Comparison of ENCODE assay signal across 11 mouse cellular contexts in genomic region chr5:113985737-113986136, GRCm38 (mm10). TPM values are rescaled to one million over a fixed set of nuclear protein-coding genes. Genes with fewer than 3 reads are reported as not detected.
DNase-seq lines count a peak whose midpoint lies in the region; ATAC-seq and TF ChIP-seq lines count a peak whose summit lies in the region.
"Had no signal": no experiment of that assay in that cellular context is flagged by ENCODE, and none has a peak within 500 bp of the region (broad histone marks: within the 10 kb centered on the region; RNA-seq: fewer than 3 reads in every experiment).

No protein-coding gene starts in this region.

- H3K36me3 ChIP-seq in kidney, embryonic 15.5 days = peaks cover 31% of the 10 kb centered on the region
- peaks cover 35% of the 10 kb centered on the region for H3K36me3 ChIP-seq in embryonic facial prominence, embryonic 12.5 days
- peaks cover 2% of the 10 kb centered on the region; the same call in 1 of the 2 replicates for H3K36me3 ChIP-seq in liver, embryonic 14.5 days (replicated peaks; ENCODE audit: control insufficient read depth, insufficient read depth, low read depth)

- no peak overlapping the region for H3K4me2 ChIP-seq in kidney, embryonic 15.5 days
- no peak overlapping the region for H3K4me2 ChIP-seq in embryonic facial prominence, embryonic 12.5 days (replicated peaks)
- peak overlapping the region; percentile 91 for H3K4me2 ChIP-seq in liver, embryonic 14.5 days (ENCODE audit: low read depth)
- H3K4me2 ChIP-seq: neural tube, embryonic 12.5 days had no signal

- no peaks in the 10 kb centered on the region for H3K27me3 ChIP-seq in kidney, embryonic 15.5 days
- no peaks in the 10 kb centered on the region for H3K27me3 ChIP-seq in embryonic facial prominence, embryonic 12.5 days
- no peaks in the 10 kb centered on the region for H3K27me3 ChIP-seq in liver, embryonic 14.5 days (ENCODE audit: control insufficient read depth, insufficient read depth, low read length)
- H3K27me3 ChIP-seq: neural tube, embryonic 12.5 days had no signal

- no peaks in the 10 kb centered on the region for H3K9me3 ChIP-seq in kidney, embryonic 15.5 days (replicated peaks)
- no peaks in the 10 kb centered on the region for H3K9me3 ChIP-seq in embryonic facial prominence, embryonic 12.5 days
- H3K9me3 ChIP-seq in liver, embryonic 14.5 days (ENCODE audit: control insufficient read depth, low read length) = no peaks in the 10 kb centered on the region
- H3K9me3 ChIP-seq: neural tube, embryonic 12.5 days had no signal

- peak overlapping the region; percentile 88 for H3K27ac ChIP-seq in kidney, embryonic 15.5 days
- 0 out of 2 replicates have a peak overlapping the region, but pooled peaks have one; percentile 30 for H3K27ac ChIP-seq in embryonic facial prominence, embryonic 12.5 days
- H3K27ac ChIP-seq in liver, embryonic 14.5 days = peak overlapping the region; percentile 96
- H3K27ac ChIP-seq: neural tube, embryonic 12.5 days had no signal

- TF ChIP-seq CTCF in liver, embryonic 14.5 days (IDR thresholded peaks at IDR 0.05; ENCODE audit: low read depth) = no peak

- H3K4me3 ChIP-seq in kidney, embryonic 15.5 days (replicated peaks) = no peak overlapping the region
- no peak overlapping the region for H3K4me3 ChIP-seq in embryonic facial prominence, embryonic 12.5 days
- H3K4me3 ChIP-seq in liver, embryonic 14.5 days (ENCODE audit: insufficient read depth in 1 of 2, low read depth in 2 of 2, low read length in 2 of 2) = peak overlapping the region; percentile 2 to 41; a peak in 2 of 4 replicates
- H3K4me3 ChIP-seq: neural tube, embryonic 12.5 days had no signal

- peaks cover 55% of the 10 kb centered on the region for H3K4me1 ChIP-seq in kidney, embryonic 15.5 days
- H3K4me1 ChIP-seq in embryonic facial prominence, embryonic 12.5 days = peaks cover 20% of the 10 kb centered on the region
- peaks cover 83 to 84% of the 10 kb centered on the region in 2 experiments for H3K4me1 ChIP-seq in liver, embryonic 14.5 days (replicated peaks; ENCODE audit: control insufficient read depth in 2 of 2, insufficient read depth in 2 of 2, low read length in 1 of 2)

- H3K9ac ChIP-seq in kidney, embryonic 15.5 days = no peak overlapping the region
- H3K9ac ChIP-seq in embryonic facial prominence, embryonic 12.5 days = no peak overlapping the region
- H3K9ac ChIP-seq in liver, embryonic 14.5 days (replicated peaks) = peak overlapping the region; percentile 63
- H3K9ac ChIP-seq: neural tube, embryonic 12.5 days had no signal

- WGBS in kidney, embryonic 15.5 days = 42% methylated on average over 2 of the region's 2 CpGs
- whole genome bisulfite sequencing in embryonic facial prominence, embryonic 12.5 days = 56% methylated on average over 2 of the region's 2 CpGs
- 54% methylated on average over 2 of the region's 2 CpGs for WGBS in liver, embryonic 14.5 days (ENCODE audit: insufficient replicate concordance)

- no peak for DNase-seq in kidney, postnatal 4 days
- DNase-seq in MN1 (ENCODE audit: low spot score) = peak; percentile 33
- no peak for DNase-seq in liver, embryonic 14.5 days (ENCODE audit: low read depth in 3 of 3, low spot score in 3 of 3)
- DNase-seq in right cerebral cortex, adult 18-20 months = no peak
- DNase-seq in thymus, postnatal 4 days = no peak
- no peak for DNase-seq in layer of hippocampus, adult 8-10 months (ENCODE audit: low spot score in 2 of 2)

- TF ChIP-seq EP300 in liver, embryonic 14.5 days (IDR thresholded peaks at IDR 0.05; ENCODE audit: low read depth) = no peak

- no peak for ATAC-seq in kidney, embryonic 15.5 days (replicated peaks; ENCODE audit: low FRiP score)
- ATAC-seq in embryonic facial prominence, embryonic 12.5 days (ENCODE audit: insufficient number of reproducible peaks, insufficient read depth, low FRiP score, low TSS enrichment) = no peak
- ATAC-seq in liver, embryonic 14.5 days (ENCODE audit: insufficient read depth) = no peak

RNA-seq across cellular contexts. Expression of gene Ssh1, which starts 8.0 kb away (rescaled TPM):
- polyA plus RNA-seq in kidney, embryonic 15.5 days (2015; fragmentation: Nextera tagmentation; extraction: Ambion mirVana) = 14.7 and 18.3 TPM in 2 replicates
- polyA plus RNA-seq in embryonic facial prominence, embryonic 12.5 days (2016; fragmentation: Nextera tagmentation; extraction: Ambion mirVana) = 18.1 and 20.4 TPM in 2 replicates
- polyA plus RNA-seq in liver, embryonic 14.5 days (2012; rRNA removed) = 4.8 and 4.9 TPM in 2 replicates
- polyA plus RNA-seq in liver, embryonic 14.5 days (2014; fragmentation: Nextera tagmentation; extraction: Ambion mirVana) = 6.7 TPM in 2 replicates
- total RNA-seq in layer of hippocampus, adult 8-10 months (2022) = 10 to 100 TPM; 27.9 to 32.3 (median 29.3) TPM

RNA-seq across cellular contexts. Expression of gene Dao, which starts 17.8 kb away (rescaled TPM):
- polyA plus RNA-seq in kidney, embryonic 15.5 days (2015; fragmentation: Nextera tagmentation; extraction: Ambion mirVana) = 14.2 and 14.9 TPM in 2 replicates
- not detected in 2 replicates for polyA plus RNA-seq in embryonic facial prominence, embryonic 12.5 days (2016; fragmentation: Nextera tagmentation; extraction: Ambion mirVana)
- polyA plus RNA-seq in liver, embryonic 14.5 days (2012; rRNA removed) = not detected in 2 replicates
- polyA plus RNA-seq in liver, embryonic 14.5 days (2014; fragmentation: Nextera tagmentation; extraction: Ambion mirVana) = not detected in 2 replicates
- total RNA-seq in layer of hippocampus, adult 8-10 months (2022) = under 1 TPM in 1 of 4 experiments, not detected in 3; 0.31 TPM
- total RNA-seq: layer of hippocampus, postnatal 25 days had no signal
- polyA plus RNA-seq: heart, embryonic 14.5 days; neural tube, embryonic 12.5 days had no signal

Comparison
In these comparisons a context has a peak if more than half of its experiments do, and no peak if none do; other contexts are left out.
1. H3K27ac ChIP-seq: peak in every context shown above with its lines; median percentile 96 in liver, embryonic 14.5 days; 88 in kidney, embryonic 15.5 days; 30 in embryonic facial prominence, embryonic 12.5 days.
2. H3K4me3 ChIP-seq: peak in liver, embryonic 14.5 days (2 of 2); none in kidney, embryonic 15.5 days (single experiment) and embryonic facial prominence, embryonic 12.5 days (single experiment).
3. RNA of gene Dao, which starts 17.8 kb away (polyA plus RNA-seq): 14.2 to 14.9 TPM in kidney, embryonic 15.5 days; not detected in liver, embryonic 14.5 days and not detected in embryonic facial prominence, embryonic 12.5 days; every median in the first group is over 10 times any median in the second.